Mouse (Mus musculus) fat pad, adult 2 months (tissue): ENCODE measurements around the gene Mtrr.

Experiments
- DNase-seq: peaks from one replicate; pipeline ENCODE4 v3.0.0-alpha.2; 2011; ENCODE audit warnings: low read depth, low spot score; ENCODE audit errors: extremely low read depth

The Mtrr gene

GRCm38 (mm10) chr13:68581747-68582516 is at the start of gene Mtrr, which contains the start of gene Fastkd3:
TSS of gene Mtrr (minus strand) at chr13:68582149.
TSS of gene Fastkd3 (plus strand) at chr13:68582234.
- DNase-seq = peak; percentile 33

- no peak for DNase-seq
Observed at GRCm38 (mm10) chr13:68627041-68627440, 45.1 kb upstream of the Mtrr start.

- DNase-seq = no peak
Observed at GRCm38 (mm10) chr13:68622792-68623191, 40.8 kb upstream of the Mtrr start.

GRCm38 (mm10) chr13:68607652-68608405 is 25.9 kb upstream of the Mtrr start:
- DNase-seq = no peak

- DNase-seq = no peak
Observed at GRCm38 (mm10) chr13:68605689-68606126, 23.8 kb upstream of the Mtrr start.

GRCm38 (mm10) chr13:68603085-68603484 is 21.1 kb upstream of the Mtrr start:
- no peak for DNase-seq

GRCm38 (mm10) chr13:68601184-68601583 is 19.2 kb upstream of the Mtrr start:
- no peak for DNase-seq

GRCm38 (mm10) chr13:68598953-68599352 is 17.0 kb upstream of the Mtrr start:
- no peak for DNase-seq

GRCm38 (mm10) chr13:68597667-68598066 is 15.7 kb upstream of the Mtrr start:
- no peak for DNase-seq

GRCm38 (mm10) chr13:68597199-68597598 is 15.2 kb upstream of the Mtrr start, which contains the start of gene 1700001L19Rik:
TSS of gene 1700001L19Rik (plus strand) at chr13:68597421.
- DNase-seq = no peak

GRCm38 (mm10) chr13:68593797-68594196 is 11.8 kb upstream of the Mtrr start:
- no peak for DNase-seq

GRCm38 (mm10) chr13:68588352-68588751 is 6.4 kb upstream of the Mtrr start:
- DNase-seq = no peak

- no peak for DNase-seq
Observed at GRCm38 (mm10) chr13:68585441-68585840, 3.5 kb upstream of the Mtrr start.

- no peak for DNase-seq
Observed at GRCm38 (mm10) chr13:68583961-68584360, 2.0 kb upstream of the Mtrr start.

GRCm38 (mm10) chr13:68582517-68582780 is 500 bp upstream of the Mtrr start:
- no peak for DNase-seq

- DNase-seq = no peak
Observed at GRCm38 (mm10) chr13:68581086-68581740, 736 bp downstream of the Mtrr start.

- peak; percentile 96 for DNase-seq
Observed at GRCm38 (mm10) chr13:68577945-68578344, 4.0 kb downstream of the Mtrr start.

- DNase-seq = no peak
Observed at GRCm38 (mm10) chr13:68574398-68574797, 7.6 kb downstream of the Mtrr start.

- DNase-seq = no peak
Observed at GRCm38 (mm10) chr13:68572966-68573913, 8.7 kb downstream of the Mtrr start.

- DNase-seq = no peak
Observed at GRCm38 (mm10) chr13:68572247-68572646, 9.7 kb downstream of the Mtrr start.
